In genomic region chr8:72321635-72322441, GRCm38 (mm10) we compare ENCODE assay signal across 8 mouse cellular contexts. TPM values are rescaled to one million over a fixed set of nuclear protein-coding genes. Genes with fewer than 3 reads are reported as not detected.
DNase-seq lines count a peak whose midpoint lies in the region; ATAC-seq and TF ChIP-seq lines count a peak whose summit lies in the region.
"Had no signal": no experiment of that assay in that cellular context is flagged by ENCODE, and none has a peak within 500 bp of the region (broad histone marks: within the 10 kb centered on the region; RNA-seq: fewer than 3 reads in every experiment).

No protein-coding gene starts in this region.

- in situ Hi-C loops in ES-E14 (cut with MboI; ENCODE audit: low sequenced_read_pairs in 2 of 2, unreplicated experiment in 2 of 2), result no loop called here

- no peak overlapping the region for H3ac ChIP-seq in myocyte (ENCODE audit: control insufficient read depth, insufficient read length)

- no peak for ATAC-seq in heart, embryonic 15.5 days (replicated peaks; ENCODE audit: insufficient number of reproducible peaks, insufficient read depth, low FRiP score, low read depth)
- no peak for ATAC-seq in forebrain, embryonic 15.5 days (replicated peaks)

- H3K36me3 ChIP-seq in liver, adult 2 months (ENCODE audit: control insufficient read depth, insufficient read depth, low read length), result peaks cover 4% of the 10 kb centered on the region; the same call in 1 of the 2 replicates
- H3K36me3 ChIP-seq in ES-E14 (ENCODE audit: control insufficient read depth, insufficient read depth, low read length, poor library complexity, severe bottlenecking), result peaks cover 46% of the 10 kb centered on the region
- no peaks in the 10 kb centered on the region for H3K36me3 ChIP-seq in heart, embryonic 15.5 days
- no peaks in the 10 kb centered on the region for H3K36me3 ChIP-seq in myocyte (ENCODE audit: control insufficient read depth, insufficient read depth)
- no peaks in the 10 kb centered on the region for H3K36me3 ChIP-seq in forebrain, embryonic 15.5 days
- H3K36me3 ChIP-seq: embryonic facial prominence, embryonic 12.5 days had no signal

- no peak overlapping the region for H3K27ac ChIP-seq in liver, adult 2 months (replicated peaks; ENCODE audit: insufficient read depth, low read depth, low read length)
- H3K27ac ChIP-seq in ES-E14 (ENCODE audit: insufficient read depth, low read depth, low read length, poor library complexity, severe bottlenecking), result no peak overlapping the region; the same call in 1 of the 2 replicates
- no peak overlapping the region for H3K27ac ChIP-seq in heart, embryonic 15.5 days
- H3K27ac ChIP-seq in forebrain, embryonic 15.5 days (replicated peaks), result no peak overlapping the region
- H3K27ac ChIP-seq: embryonic facial prominence, embryonic 12.5 days had no signal

- WGBS in liver, adult 2 months, result 88% methylated on average over 20 of the region's 20 CpGs
- 89% methylated on average over 20 of the region's 20 CpGs for WGBS in heart, embryonic 15.5 days
- 93% methylated on average over 20 of the region's 20 CpGs for WGBS in forebrain, embryonic 15.5 days

- peaks cover 9% of the 10 kb centered on the region; the same call in 1 of the 2 replicates for H3K79me2 ChIP-seq in liver, adult 2 months (ENCODE audit: control insufficient read depth, insufficient read depth, low read length)
- H3K79me2 ChIP-seq in myocyte (ENCODE audit: control insufficient read depth, insufficient read depth), result peaks cover 10% of the 10 kb centered on the region

- no peak for TF ChIP-seq POLR2A in liver, adult 2 months (IDR thresholded peaks at IDR 0.05; ENCODE audit: extremely low read depth, insufficient read depth, low read length)
- no peak for TF ChIP-seq POLR2A in myocyte (IDR thresholded peaks at IDR 0.05; ENCODE audit: insufficient read length, low read depth)

- peaks cover 3% of the 10 kb centered on the region; the same call in 1 of the 2 replicates for H3K4me1 ChIP-seq in liver, adult 2 months (ENCODE audit: control insufficient read depth, insufficient read depth, low read length)
- peaks cover 6 to 19% of the 10 kb centered on the region in 2 experiments for H3K4me1 ChIP-seq in ES-E14 (ENCODE audit: control insufficient read depth in 2 of 2, insufficient read depth in 2 of 2, low read length in 2 of 2, poor library complexity in 1 of 2)
- H3K4me1 ChIP-seq in heart, embryonic 15.5 days (replicated peaks), result peaks cover 42% of the 10 kb centered on the region
- H3K4me1 ChIP-seq in forebrain, embryonic 15.5 days, result peaks cover 19% of the 10 kb centered on the region

- TF ChIP-seq CTCF in liver, adult 2 months (IDR thresholded peaks at IDR 0.05; ENCODE audit: low read depth, low read length), result no peak

- peak overlapping the region; percentile 94 for H3K4me2 ChIP-seq in heart, embryonic 15.5 days
- peak overlapping the region; percentile 75 for H3K4me2 ChIP-seq in myocyte (ENCODE audit: low read depth)
- H3K4me2 ChIP-seq in forebrain, embryonic 15.5 days (replicated peaks), result no peak overlapping the region
- H3K4me2 ChIP-seq: embryonic facial prominence, embryonic 12.5 days had no signal

- H3K9me3 ChIP-seq in ES-E14 (ENCODE audit: control insufficient read depth, insufficient read depth, low read depth, low read length), result no peaks in the 10 kb centered on the region
- no peaks in the 10 kb centered on the region for H3K9me3 ChIP-seq in heart, embryonic 15.5 days (replicated peaks)
- no peaks in the 10 kb centered on the region for H3K9me3 ChIP-seq in forebrain, embryonic 15.5 days
- H3K9me3 ChIP-seq: embryonic facial prominence, embryonic 12.5 days had no signal

- no peaks in the 10 kb centered on the region for H3K27me3 ChIP-seq in liver, adult 2 months (ENCODE audit: control insufficient read depth, insufficient read depth, low read length)
- H3K27me3 ChIP-seq in heart, embryonic 15.5 days, result no peaks in the 10 kb centered on the region
- H3K27me3 ChIP-seq in myocyte (ENCODE audit: control insufficient read depth, insufficient read depth, insufficient read length), result no peaks in the 10 kb centered on the region
- peaks cover 46% of the 10 kb centered on the region for H3K27me3 ChIP-seq in forebrain, embryonic 15.5 days

- peak overlapping the region; percentile 69 for H3K4me3 ChIP-seq in liver, adult 2 months (ENCODE audit: insufficient read depth, low read depth, low read length)
- peak overlapping the region; percentile 89 to 96 for H3K4me3 ChIP-seq in ES-E14 (ENCODE audit: insufficient read depth in 1 of 2, low read depth in 1 of 2, low read length in 2 of 2, poor library complexity in 1 of 2, severe bottlenecking in 1 of 2)
- peak overlapping the region; percentile 71 for H3K4me3 ChIP-seq in heart, embryonic 15.5 days
- H3K4me3 ChIP-seq in myocyte, result no peak overlapping the region
- no peak overlapping the region for H3K4me3 ChIP-seq in forebrain, embryonic 15.5 days

- no peak for DNase-seq in liver, adult 2 months (ENCODE audit: extremely low read depth, low read depth, low spot score)
- DNase-seq in liver, result no peak
- no peak for DNase-seq in ES-E14 (ENCODE audit: low read depth, low spot score)
- no peak for DNase-seq in left cerebral cortex, adult 18-20 months (ENCODE audit: low spot score in 2 of 2)

- peak overlapping the region; percentile 56 for H3K9ac ChIP-seq in liver, adult 2 months (ENCODE audit: low read depth, low read length)
- H3K9ac ChIP-seq in ES-E14 (ENCODE audit: insufficient read depth, low read depth, low read length, poor library complexity, severe bottlenecking), result peak overlapping the region; percentile 64
- H3K9ac ChIP-seq in heart, embryonic 15.5 days, result 0 out of 2 replicates have a peak overlapping the region, but pooled peaks have one; percentile 0
- no peak overlapping the region for H3K9ac ChIP-seq in forebrain, embryonic 15.5 days (replicated peaks)
- H3K9ac ChIP-seq: embryonic facial prominence, embryonic 12.5 days had no signal

TF ChIP-seq in ES-E14, 5 proteins besides CTCF, POLR2A, EP300 and RAD21:
- TF ChIP-seq MAFK (IDR thresholded peaks at IDR 0.05; ENCODE audit: insufficient read depth, low read depth, low read length), result no peak
- no peak for TF ChIP-seq CHD2 (IDR thresholded peaks at IDR 0.05; ENCODE audit: low read depth, low read length)
- no peak for TF ChIP-seq ZNF384 (IDR thresholded peaks at IDR 0.05; ENCODE audit: low read depth, low read length)
- TF ChIP-seq ZC3H11A (IDR thresholded peaks at IDR 0.05; ENCODE audit: borderline replicate concordance, low read depth, low read length), result no peak
- TF ChIP-seq HCFC1 (IDR thresholded peaks at IDR 0.05; ENCODE audit: borderline replicate concordance, insufficient read depth, low read length), result no peak
TF ChIP-seq in ES-E14: peak in this region for 0.

TF ChIP-seq in myocyte, 11 proteins besides CTCF, POLR2A, EP300 and RAD21:
- no peak for TF ChIP-seq POLR2AphosphoS2 (IDR thresholded peaks at IDR 0.05; ENCODE audit: insufficient read length, low read depth)
- TF ChIP-seq MYOD1 (IDR thresholded peaks at IDR 0.05; ENCODE audit: control insufficient read depth in 1 of 3, insufficient read length in 2 of 3, low read depth in 2 of 3), result no peak
TF ChIP-seq in myocyte: peak in this region for 0.

RNA-seq across cellular contexts. Expression of gene Klf2, which starts 3.0 kb away (rescaled TPM):
- total RNA-seq in liver, adult 2 months (2014; rRNA removed), result 2.7 and 2.8 TPM in 2 replicates
- polyA plus RNA-seq in liver, adult 2 months (2012; rRNA removed), result 4.4 and 6.0 TPM in 2 replicates
- 55.0 and 58.5 TPM in 2 replicates for total RNA-seq in ES-E14 (2012; rRNA removed)
- 18.5 and 19.5 TPM in 2 replicates for polyA plus RNA-seq in heart, embryonic 15.5 days (2015; fragmentation: Nextera tagmentation; extraction: Ambion mirVana)
- 9.8 TPM for polyA plus RNA-seq in myocyte (2012; fragmentation: generic; extraction: Trizol)
- total RNA-seq in left cerebral cortex, adult 18-20 months (2021), result 10 to 100 TPM; 15.2 to 23.6 TPM
- polyA plus RNA-seq in forebrain, embryonic 15.5 days (2015; fragmentation: Nextera tagmentation; extraction: Ambion mirVana), result 4.0 and 4.1 TPM in 2 replicates

RNA-seq across cellular contexts. Expression of gene Gm10282, which starts 16.8 kb away (rescaled TPM):
- 0.54 and 1.0 TPM in 2 replicates for total RNA-seq in liver, adult 2 months (2014; rRNA removed)
- 0.37 and 0.42 TPM in 2 replicates for polyA plus RNA-seq in liver, adult 2 months (2012; rRNA removed)
- 13.0 and 21.2 TPM in 2 replicates for total RNA-seq in ES-E14 (2012; rRNA removed)
- polyA plus RNA-seq in heart, embryonic 15.5 days (2015; fragmentation: Nextera tagmentation; extraction: Ambion mirVana), result 14.8 and 15.9 TPM in 2 replicates
- 63.4 TPM for polyA plus RNA-seq in myocyte (2012; fragmentation: generic; extraction: Trizol)
- 1 to 10 TPM; 2.8 to 4.2 TPM for total RNA-seq in left cerebral cortex, adult 18-20 months (2021)
- polyA plus RNA-seq in forebrain, embryonic 15.5 days (2015; fragmentation: Nextera tagmentation; extraction: Ambion mirVana), result 23.0 and 23.1 TPM in 2 replicates

Comparison
In these comparisons a context has a peak if more than half of its experiments do, and no peak if none do; other contexts are left out.
1. H3K4me3 ChIP-seq: peak in liver, adult 2 months (single experiment), ES-E14 (2 of 2) and heart, embryonic 15.5 days (single experiment); none in myocyte (single experiment) and forebrain, embryonic 15.5 days (single experiment).
2. RNA of gene Gm10282, which starts 16.8 kb away (polyA plus RNA-seq): 63.4 TPM in myocyte (single experiment), 23.0 to 23.1 TPM in forebrain, embryonic 15.5 days and 14.8 to 15.9 TPM in heart, embryonic 15.5 days; 0.37 to 0.42 TPM in liver, adult 2 months; every median in the first group is over 10 times any median in the second.